Mouse (Mus musculus): Measurements from ENCODE around the gene Carns1.
A peak's percentile ranks its signal among the peaks of the same experiment; 100 is the strongest.

Carns1 gene

GRCm38 (mm10) chr19:4171393-4172290 lies 3.6 kb downstream of the Carns1 start:
- no peak for DNase-seq (ENCODE audit: low spot score)

GRCm38 (mm10) chr19:4170723-4171392 lies 4.4 kb downstream of the Carns1 start:
- DNase-seq (ENCODE audit: low spot score), result no peak

GRCm38 (mm10) chr19:4169810-4170209 lies 5.5 kb downstream of the Carns1 start:
- DNase-seq (ENCODE audit: low spot score), result no peak

- DNase-seq (ENCODE audit: low spot score), result peak; percentile 99
Measured at GRCm38 (mm10) chr19:4169378-4169784, 5.9 kb downstream of the Carns1 start.

- no peak for DNase-seq (ENCODE audit: low spot score)
Measured at GRCm38 (mm10) chr19:4166678-4167476, 8.4 kb downstream of the Carns1 start.

DNA sequence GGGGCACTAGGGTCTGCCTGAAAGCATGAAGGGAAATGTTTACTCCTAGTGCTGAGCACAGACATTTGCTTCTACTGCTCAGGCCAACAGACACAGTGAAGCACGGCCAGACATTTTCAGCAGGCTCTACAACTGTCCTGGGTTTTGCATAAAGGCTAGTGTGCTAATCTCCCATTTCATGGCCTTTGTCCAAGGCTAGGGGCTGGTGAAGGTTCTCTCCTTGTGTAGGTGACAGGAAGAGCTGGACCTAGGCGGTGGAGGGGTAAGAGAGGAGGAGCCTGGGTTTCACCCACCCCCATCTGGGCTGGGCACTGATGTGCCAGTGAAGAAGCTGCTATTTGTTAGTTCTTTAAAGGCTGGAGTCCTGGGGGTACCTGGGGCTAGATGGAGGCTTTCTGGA lies 10.6 kb downstream of the Carns1 start:
- DNase-seq (ENCODE audit: low spot score), result no peak

DNA sequence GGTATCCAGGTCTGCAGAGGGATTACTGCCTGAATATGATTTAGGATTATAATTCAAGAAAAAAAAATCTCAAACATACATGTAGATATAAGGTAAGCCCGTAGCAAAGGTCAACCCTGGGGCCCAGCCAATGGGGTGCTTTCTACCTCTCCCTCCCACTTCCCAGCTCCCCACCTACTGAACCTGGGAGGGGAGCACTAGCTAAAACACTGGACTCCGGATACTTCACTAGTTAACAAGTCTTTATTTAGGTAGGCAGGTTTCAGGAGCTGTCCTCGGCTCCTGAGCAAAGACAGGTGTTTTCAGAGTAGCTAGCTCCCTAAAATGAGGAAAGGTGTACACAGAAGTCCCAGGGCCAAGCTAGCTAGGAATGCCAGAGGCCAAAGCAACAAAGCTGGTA lies 11.2 kb downstream of the Carns1 start:
- no peak for DNase-seq (ENCODE audit: low spot score)

- no peak for DNase-seq (ENCODE audit: low spot score)
Measured at GRCm38 (mm10) chr19:4163543-4163887, 11.8 kb downstream of the Carns1 start.

DNA sequence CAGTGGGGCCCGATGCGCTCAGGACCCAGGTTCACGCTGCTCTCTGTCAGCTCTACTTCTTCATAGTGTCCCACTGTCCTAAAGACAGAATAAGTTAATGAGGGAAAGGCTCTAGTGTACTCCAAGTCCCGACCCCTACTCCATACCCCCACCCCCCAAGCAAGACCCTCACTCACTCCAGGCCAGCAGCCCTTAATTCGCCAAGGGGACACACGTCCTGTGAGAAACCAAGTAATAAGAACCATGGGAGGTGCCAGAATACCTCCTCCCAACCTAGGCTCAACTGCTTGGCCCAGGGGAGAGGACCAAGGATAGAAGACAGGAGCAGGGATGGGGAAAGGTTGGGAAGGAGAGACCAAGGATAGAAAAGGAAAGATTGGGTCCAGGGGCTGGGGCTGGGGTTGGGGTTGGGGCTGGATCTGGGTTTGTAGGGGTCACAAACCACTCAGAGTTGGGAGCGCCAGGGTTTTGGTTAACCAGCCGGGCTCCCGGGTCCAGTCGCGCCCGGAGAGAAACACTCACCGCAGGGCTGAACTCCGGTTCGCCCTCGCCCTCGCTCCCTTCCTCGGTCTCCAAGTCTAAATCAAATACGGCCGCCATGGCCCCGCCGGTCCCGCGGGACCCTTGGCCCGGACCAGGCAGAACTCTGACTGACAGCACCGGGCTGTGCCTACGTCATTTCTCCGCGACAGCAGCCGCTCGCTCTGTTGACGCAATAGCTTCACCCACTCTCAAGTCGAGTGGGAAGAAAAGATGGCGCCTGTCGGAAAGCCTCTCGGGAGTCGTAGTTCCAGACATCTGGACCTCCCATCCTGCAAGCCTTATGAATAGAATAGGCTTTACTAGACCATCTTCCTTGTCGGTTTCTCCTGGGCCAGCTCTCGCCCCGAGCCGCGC lies 12.4 kb downstream of the Carns1 start, which contains the start of gene Rps6kb2:
Rps6kb2 (minus strand) TSS at position 709 of the 897 bp plus-strand sequence.
- peak; percentile 95 for DNase-seq (ENCODE audit: low spot score)

DNA sequence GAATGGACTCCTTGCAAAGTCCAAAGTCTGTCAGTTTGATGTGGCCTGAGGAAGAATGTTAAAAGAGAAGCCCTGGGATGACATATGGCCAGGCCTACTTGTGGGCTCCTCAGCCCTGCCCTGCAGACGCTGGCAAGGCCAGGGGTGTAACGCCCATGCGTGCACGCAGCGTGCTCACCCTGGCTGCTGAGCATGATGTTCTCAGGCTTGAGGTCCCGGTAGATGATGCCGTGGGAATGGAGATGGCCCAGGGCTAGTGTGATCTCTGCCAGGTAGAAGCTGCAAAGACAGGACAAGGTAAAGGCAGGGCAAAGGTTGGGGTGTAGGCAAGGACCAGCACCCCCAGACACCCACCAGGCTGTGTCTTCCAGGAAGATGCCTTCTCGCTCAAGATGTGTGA lies 16.2 kb downstream of the Carns1 start:
- no peak for DNase-seq (ENCODE audit: low spot score)

DNA sequence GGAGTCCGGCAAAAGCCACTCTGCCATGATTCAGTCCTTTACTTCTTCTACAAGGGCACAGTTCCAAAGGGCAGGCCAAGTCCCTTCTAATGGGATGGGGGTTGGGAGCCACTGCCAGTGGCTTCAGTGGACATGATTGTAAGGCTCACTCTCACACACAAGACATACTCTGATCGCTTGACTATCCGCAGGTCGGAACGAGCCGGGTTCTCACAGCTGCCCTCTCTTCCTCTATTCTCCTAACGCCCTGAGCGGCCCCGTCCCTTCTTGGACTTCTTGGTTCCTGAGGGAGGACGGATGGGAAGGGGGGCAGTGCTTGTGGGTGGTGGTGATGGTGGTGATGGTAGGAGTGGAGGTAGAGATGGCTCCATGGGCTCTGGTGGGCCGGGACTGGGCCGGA lies 18.5 kb downstream of the Carns1 start:
- no peak for DNase-seq (ENCODE audit: low spot score)

DNA sequence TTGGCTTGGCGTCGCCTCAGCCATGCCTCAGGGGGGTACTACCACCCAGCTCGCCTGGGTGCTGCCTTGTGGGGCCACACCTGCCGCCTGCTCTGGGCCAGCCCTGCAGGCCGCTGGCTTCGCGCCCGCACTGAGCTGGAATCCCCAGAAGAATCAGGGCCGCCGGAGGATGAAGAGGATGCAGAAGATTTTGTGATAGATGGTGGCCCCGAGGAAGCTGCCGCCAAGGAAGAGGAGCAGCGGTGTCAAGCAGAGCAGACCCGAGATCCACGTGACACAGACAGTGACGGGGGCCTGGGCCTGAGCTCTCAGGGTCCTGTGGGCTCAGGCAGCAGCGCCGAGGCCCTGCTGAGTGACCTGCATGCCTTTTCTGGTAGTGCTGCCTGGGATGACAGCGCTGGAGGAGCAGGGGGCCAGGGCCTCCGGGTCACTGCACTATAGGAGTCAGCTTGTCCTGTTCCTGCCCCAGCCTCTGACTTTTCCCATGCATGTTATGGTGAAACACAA lies 19.2 kb downstream of the Carns1 start:
- DNase-seq (ENCODE audit: low spot score), result no peak

DNA sequence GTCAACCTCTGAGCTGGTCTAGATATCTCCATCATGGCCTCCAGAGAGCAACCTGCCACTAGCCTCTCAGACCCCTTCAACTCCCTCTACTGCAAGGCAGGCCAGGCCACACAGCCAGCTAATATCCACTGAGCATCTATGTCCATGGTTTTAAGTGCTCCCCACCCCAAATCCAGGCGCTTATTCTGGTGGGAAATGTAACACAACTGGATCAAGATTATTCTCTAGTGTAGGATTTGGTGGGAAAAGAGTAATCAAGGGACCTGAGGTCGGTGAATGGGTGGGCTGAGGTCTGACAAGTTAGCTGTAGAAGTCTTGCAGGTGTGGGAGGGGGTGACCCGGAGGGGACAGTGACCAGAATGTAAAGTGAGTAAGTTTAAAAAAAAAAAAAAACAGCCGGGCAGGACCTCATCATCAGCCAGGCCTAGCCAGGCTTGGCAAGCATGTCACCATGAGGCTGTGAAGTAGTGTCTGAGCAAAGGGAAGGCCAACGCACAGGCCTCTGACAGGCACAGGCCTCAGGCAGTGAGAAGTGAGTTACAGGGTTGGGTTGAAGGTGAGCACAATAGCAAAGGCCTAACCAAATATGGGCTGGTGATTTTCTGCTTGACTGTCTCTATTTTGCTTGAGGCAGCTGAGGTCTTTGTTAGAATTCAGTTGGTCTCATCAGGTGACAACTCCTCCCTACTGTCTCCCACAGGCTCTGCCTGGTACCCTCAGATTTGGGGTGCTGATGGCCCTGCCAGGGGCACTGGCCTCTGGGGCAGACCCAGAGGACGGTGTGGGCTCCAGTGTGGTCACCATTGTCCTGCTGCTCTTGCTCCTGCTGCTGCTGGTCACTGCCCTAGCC lies 19.8 kb downstream of the Carns1 start:
- peak; percentile 24 for DNase-seq (ENCODE audit: low spot score)

DNA sequence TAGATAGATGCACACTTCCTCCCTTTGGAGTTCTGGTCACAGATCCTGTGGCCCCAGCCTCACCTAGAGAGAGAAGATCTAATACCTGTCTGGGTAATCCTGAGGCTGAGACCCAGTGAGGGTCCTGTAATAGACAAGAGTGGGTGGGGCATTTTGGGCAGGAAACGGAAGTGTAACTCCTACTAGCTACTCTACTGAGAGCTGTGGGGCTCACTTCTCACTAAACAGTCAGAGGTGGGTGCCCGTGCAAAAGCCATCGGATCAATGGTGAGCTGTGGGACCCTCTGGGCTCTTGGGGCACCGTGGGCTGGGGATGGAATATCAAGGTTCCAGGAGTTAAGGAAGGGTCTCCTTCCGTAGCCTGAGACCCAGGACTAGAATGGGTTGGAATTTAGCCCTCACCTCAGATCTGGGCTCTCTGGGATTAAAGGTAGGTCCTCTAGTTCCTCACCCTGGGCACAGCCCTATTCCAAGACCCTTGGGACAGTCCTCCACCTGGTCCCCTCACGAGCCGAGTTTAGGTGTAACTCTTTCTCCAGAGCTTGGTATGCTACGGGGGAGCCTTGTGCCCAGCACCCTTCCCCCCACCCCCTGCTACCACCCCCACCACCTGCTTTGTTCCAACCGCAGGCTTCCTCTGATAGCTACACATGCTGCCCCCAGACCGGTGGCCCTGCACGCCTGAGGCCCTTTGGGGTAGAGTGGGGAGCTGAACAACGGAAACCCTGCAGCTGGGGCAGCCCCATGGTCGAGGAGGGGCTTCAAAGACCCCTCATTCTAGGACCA lies 20.6 kb downstream of the Carns1 start:
- DNase-seq (ENCODE audit: low spot score), result peak; percentile 58

DNA sequence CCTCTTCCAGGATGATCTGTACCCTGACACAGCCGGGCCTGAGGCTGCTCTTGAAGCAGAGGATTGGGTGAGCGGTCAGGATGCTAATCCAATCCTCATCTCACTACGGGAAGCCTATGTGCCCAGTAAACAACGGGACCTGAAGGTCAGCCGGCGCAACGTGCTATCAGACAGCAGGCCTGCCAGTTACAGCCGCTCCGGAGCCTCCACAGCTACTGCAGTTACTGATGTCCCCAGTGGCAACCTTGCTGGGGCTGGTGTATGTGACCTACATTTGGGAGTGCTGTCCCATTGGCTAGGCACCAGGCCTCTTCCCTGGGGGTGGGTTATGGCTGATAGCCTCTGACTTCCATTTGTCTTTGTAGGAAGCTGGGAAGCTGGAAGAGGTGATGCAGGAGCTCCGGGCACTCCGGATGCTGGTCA lies 22.0 kb downstream of the Carns1 start, which contains the start of gene Ptprcap:
Ptprcap (plus strand) TSS at position 373 of the 423 bp plus-strand sequence.
- DNase-seq (ENCODE audit: low spot score), result no peak

- no peak for DNase-seq (ENCODE audit: low spot score)
Measured at GRCm38 (mm10) chr19:4152445-4153231, 22.6 kb downstream of the Carns1 start.

- no peak for DNase-seq (ENCODE audit: low spot score)
Measured at GRCm38 (mm10) chr19:4151898-4152297, 23.4 kb downstream of the Carns1 start.

GRCm38 (mm10) chr19:4151488-4151860 lies 23.8 kb downstream of the Carns1 start:
- DNase-seq (ENCODE audit: low spot score), result no peak
